Mouse (Mus musculus): ENCODE measurements around the gene Nme4. TPM values are rescaled to one million over a fixed set of nuclear protein-coding genes. Genes with fewer than 3 reads are reported as not detected.
A peak's percentile ranks its signal among the peaks of the same experiment; 100 is the strongest.
"Not testable (repeated sequence)": the region's sequence is repeated elsewhere in the genome, so short reads cannot be mapped to it uniquely, and the experiment has no call there.

Gene Nme4
- polyA plus RNA-seq, 1 experiment from 2014 or later, result 122 TPM

GRCm38 (mm10) chr17:26112751-26113150, 17.3 kb upstream of the Nme4 start:
- H3K27me3 ChIP-seq, result peaks cover 83% of the 10 kb centered on the region
- H3K4me1 ChIP-seq, result peaks cover 13% of the 10 kb centered on the region; the same call in 1 of the 2 replicates
- H3K9me3 ChIP-seq, result no peaks in the 10 kb centered on the region
- H3K4me3 ChIP-seq, result peak overlapping the region; percentile 55
- H3K36me3 ChIP-seq, result no peaks in the 10 kb centered on the region
- 13% methylated on average over 14 of the region's 14 CpGs for WGBS
- H3K27ac ChIP-seq, result no peak overlapping the region
- peak overlapping the region; percentile 96 for H3K4me2 ChIP-seq (replicated peaks)
- H3K9ac ChIP-seq, result no peak overlapping the region
- no peak for ATAC-seq (ENCODE audit: insufficient number of reproducible peaks, insufficient read depth, low FRiP score, low TSS enrichment)

GRCm38 (mm10) chr17:26111722-26112121, 16.3 kb upstream of the Nme4 start:
- no peaks in the 10 kb centered on the region for H3K36me3 ChIP-seq
- no peak overlapping the region for H3K4me3 ChIP-seq
- no peak overlapping the region for H3K27ac ChIP-seq
- no peak overlapping the region for H3K9ac ChIP-seq
- no peak for ATAC-seq (ENCODE audit: insufficient number of reproducible peaks, insufficient read depth, low FRiP score, low TSS enrichment)
- WGBS, result 28% methylated on average over 4 of the region's 4 CpGs
- peaks cover 72% of the 10 kb centered on the region for H3K27me3 ChIP-seq
- H3K4me2 ChIP-seq (replicated peaks), result no peak overlapping the region
- H3K4me1 ChIP-seq, result peaks cover 13% of the 10 kb centered on the region; the same call in 1 of the 2 replicates
- no peaks in the 10 kb centered on the region for H3K9me3 ChIP-seq

GRCm38 (mm10) chr17:26111024-26111423, 15.6 kb upstream of the Nme4 start:
- H3K4me2 ChIP-seq (replicated peaks), result no peak overlapping the region

GRCm38 (mm10) chr17:26110156-26110555, 14.8 kb upstream of the Nme4 start:
- H3K4me1 ChIP-seq, result peaks cover 13% of the 10 kb centered on the region; the same call in 1 of the 2 replicates
- ATAC-seq (ENCODE audit: insufficient number of reproducible peaks, insufficient read depth, low FRiP score, low TSS enrichment), result no peak
- no peak overlapping the region for H3K27ac ChIP-seq
- H3K27me3 ChIP-seq, result peaks cover 57% of the 10 kb centered on the region
- H3K9me3 ChIP-seq, result no peaks in the 10 kb centered on the region
- H3K4me3 ChIP-seq, result no peak overlapping the region
- 22% methylated on average over 4 of the region's 4 CpGs for WGBS
- H3K36me3 ChIP-seq, result no peaks in the 10 kb centered on the region
- no peak overlapping the region for H3K9ac ChIP-seq
- H3K4me2 ChIP-seq (replicated peaks), result no peak overlapping the region

More at GRCm38 (mm10) chr17:26111024-26111423, 15.6 kb upstream of the Nme4 start:
- H3K27me3 ChIP-seq, result peaks cover 65% of the 10 kb centered on the region
- no peak overlapping the region for H3K27ac ChIP-seq
- peaks cover 13% of the 10 kb centered on the region; the same call in 1 of the 2 replicates for H3K4me1 ChIP-seq
- no peaks in the 10 kb centered on the region for H3K9me3 ChIP-seq
- ATAC-seq (ENCODE audit: insufficient number of reproducible peaks, insufficient read depth, low FRiP score, low TSS enrichment), result no peak
- no peaks in the 10 kb centered on the region for H3K36me3 ChIP-seq
- H3K4me3 ChIP-seq, result no peak overlapping the region
- 4% methylated on average over 4 of the region's 4 CpGs for WGBS
- H3K9ac ChIP-seq, result no peak overlapping the region

GRCm38 (mm10) chr17:26105619-26106018, 10.2 kb upstream of the Nme4 start:
- Histone ChIP-seq H3K36me3 (no peaks in the 10 kb centered on the region), H3K4me3 (no peak overlapping the region), H3K9me3 (no peaks in the 10 kb centered on the region), H3K27me3 (peaks cover 13% of the 10 kb centered on the region), H3K9ac (no peak overlapping the region), H3K4me1 (0 out of 2 replicates have a peak, but pooled peaks cover under 1% of the 10 kb centered on the region), H3K4me2 (replicated peaks) (no peak overlapping the region), H3K27ac (no peak overlapping the region)
- no peak for ATAC-seq (ENCODE audit: insufficient number of reproducible peaks, insufficient read depth, low FRiP score, low TSS enrichment)
- WGBS, result 73% methylated on average over 4 of the region's 4 CpGs

GRCm38 (mm10) chr17:26101478-26101877, 6.1 kb upstream of the Nme4 start:
- no peak overlapping the region for H3K4me3 ChIP-seq
- H3K27ac ChIP-seq, result no peak overlapping the region
- ATAC-seq (ENCODE audit: insufficient number of reproducible peaks, insufficient read depth, low FRiP score, low TSS enrichment), result no peak
- H3K4me1 ChIP-seq, result no peaks in the 10 kb centered on the region
- no peak overlapping the region for H3K4me2 ChIP-seq (replicated peaks)
- H3K9me3 ChIP-seq, result no peaks in the 10 kb centered on the region
- H3K36me3 ChIP-seq, result no peaks in the 10 kb centered on the region
- H3K27me3 ChIP-seq, result no peaks in the 10 kb centered on the region
- H3K9ac ChIP-seq, result no peak overlapping the region
- 42% methylated on average over 4 of the region's 4 CpGs for WGBS

- Histone ChIP-seq H3K9me3 (no peaks in the 10 kb centered on the region), H3K4me1 (no peaks in the 10 kb centered on the region), H3K9ac (no peak overlapping the region), H3K27me3 (no peaks in the 10 kb centered on the region), H3K36me3 (no peaks in the 10 kb centered on the region), H3K4me2 (replicated peaks) (no peak overlapping the region), H3K4me3 (no peak overlapping the region), H3K27ac (no peak overlapping the region)
- no peak for ATAC-seq (ENCODE audit: insufficient number of reproducible peaks, insufficient read depth, low FRiP score, low TSS enrichment)
- 32% methylated on average over 2 of the region's 2 CpGs for WGBS
Observed at GRCm38 (mm10) chr17:26100166-26100565, 4.8 kb upstream of the Nme4 start.

- not testable (repeated sequence) for H3K36me3 ChIP-seq; H3K27ac ChIP-seq; H3K9me3 ChIP-seq; H3K4me1 ChIP-seq; H3K4me2 ChIP-seq (replicated peaks); H3K4me3 ChIP-seq; ATAC-seq (ENCODE audit: insufficient number of reproducible peaks, insufficient read depth, low FRiP score, low TSS enrichment); H3K27me3 ChIP-seq; H3K9ac ChIP-seq
- WGBS, result 53% methylated on average over 3 of the region's 3 CpGs
Observed at GRCm38 (mm10) chr17:26099316-26099715, 3.9 kb upstream of the Nme4 start.

- Histone ChIP-seq H3K4me2 (replicated peaks) (no peak overlapping the region), H3K27me3 (no peaks in the 10 kb centered on the region), H3K4me3 (no peak overlapping the region), H3K9me3 (no peaks in the 10 kb centered on the region), H3K4me1 (peaks cover 9% of the 10 kb centered on the region; the same call in 1 of the 2 replicates), H3K9ac (no peak overlapping the region), H3K36me3 (no peaks in the 10 kb centered on the region), H3K27ac (no peak overlapping the region)
- WGBS, result 87% methylated on average over 7 of the region's 7 CpGs
- no peak for ATAC-seq (ENCODE audit: insufficient number of reproducible peaks, insufficient read depth, low FRiP score, low TSS enrichment)
Observed at GRCm38 (mm10) chr17:26098461-26098860, 3.1 kb upstream of the Nme4 start.

- WGBS, result 26% methylated on average over 9 of the region's 9 CpGs
- no peak for ATAC-seq (ENCODE audit: insufficient number of reproducible peaks, insufficient read depth, low FRiP score, low TSS enrichment)
- peak overlapping the region; percentile 77 for H3K9ac ChIP-seq
- peak overlapping the region; percentile 83 for H3K27ac ChIP-seq
- peaks cover 11% of the 10 kb centered on the region for H3K36me3 ChIP-seq
- no peaks in the 10 kb centered on the region for H3K9me3 ChIP-seq
- H3K4me1 ChIP-seq, result peaks cover 9% of the 10 kb centered on the region; the same call in 1 of the 2 replicates
- no peaks in the 10 kb centered on the region for H3K27me3 ChIP-seq
- peak overlapping the region; percentile 71 for H3K4me3 ChIP-seq
- H3K4me2 ChIP-seq (replicated peaks), result peak overlapping the region; percentile 81
Observed at GRCm38 (mm10) chr17:26094531-26095110, 781 bp downstream of the Nme4 start.

- H3K4me1 ChIP-seq, result peaks cover 9% of the 10 kb centered on the region; the same call in 1 of the 2 replicates
- peak within 1 kb of the TSS; percentile 82 for H3K27ac ChIP-seq
- no peaks in the 10 kb centered on the region for H3K9me3 ChIP-seq
- H3K9ac ChIP-seq, result peak within 1 kb of the TSS; percentile 63
- peak; percentile 86 for ATAC-seq (ENCODE audit: insufficient number of reproducible peaks, insufficient read depth, low FRiP score, low TSS enrichment)
- H3K36me3 ChIP-seq, result peaks cover 11% of the 10 kb centered on the region
- no peaks in the 10 kb centered on the region for H3K27me3 ChIP-seq
- H3K4me2 ChIP-seq (replicated peaks), result peak within 1 kb of the TSS; percentile 75
- WGBS, result 3% methylated on average over 32 of the region's 32 CpGs
- peak within 1 kb of the TSS; percentile 51 for H3K4me3 ChIP-seq
Observed at GRCm38 (mm10) chr17:26089905-26090632, 5.3 kb downstream of the Nme4 start, which contains the start of gene Decr2. TSS of gene Decr2 (minus strand) at chr17:26090337.

- no peak overlapping the region for H3K4me2 ChIP-seq (replicated peaks)
- no peak overlapping the region for H3K27ac ChIP-seq
- no peak overlapping the region for H3K4me3 ChIP-seq
- ATAC-seq (ENCODE audit: insufficient number of reproducible peaks, insufficient read depth, low FRiP score, low TSS enrichment), result no peak
- H3K9me3 ChIP-seq, result no peaks in the 10 kb centered on the region
- no peaks in the 10 kb centered on the region for H3K27me3 ChIP-seq
- 86% methylated on average over 9 of the region's 9 CpGs for whole genome bisulfite sequencing
- H3K36me3 ChIP-seq, result peaks cover 16% of the 10 kb centered on the region
- no peaks in the 10 kb centered on the region for H3K4me1 ChIP-seq
- H3K9ac ChIP-seq, result no peak overlapping the region
Observed at GRCm38 (mm10) chr17:26087059-26087564, 8.3 kb downstream of the Nme4 start.
